Mouse (Mus musculus): ENCODE measurements around the gene Rps6kb1. TPM values are rescaled to one million over a fixed set of nuclear protein-coding genes. Genes with fewer than 3 reads are reported as not detected.
A peak's percentile ranks its signal among the peaks of the same experiment; 100 is the strongest.

The Rps6kb1 gene
- polyA plus RNA-seq, 1 experiment from 2014 or later, result 54.1 TPM

DNA sequence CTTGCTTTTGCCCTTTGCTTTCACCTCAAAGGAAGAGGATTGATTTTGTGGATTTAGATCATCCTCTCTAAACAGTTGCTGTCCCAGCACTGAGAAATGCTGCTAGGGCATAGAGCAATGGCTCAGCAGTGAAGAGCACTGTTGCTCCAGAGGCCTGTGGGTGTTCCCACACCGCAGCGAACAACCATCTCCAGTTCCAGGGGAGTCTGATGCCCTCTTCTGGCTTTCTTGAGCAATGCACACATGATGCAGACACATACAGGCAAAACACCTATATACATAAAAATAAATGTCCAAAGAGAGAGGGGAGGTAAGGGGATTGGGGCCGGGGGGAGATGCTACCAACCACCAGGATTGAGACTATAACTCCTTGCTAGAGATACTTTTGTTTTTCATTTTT, 46.7 kb downstream of the Rps6kb1 start:
- ATAC-seq (ENCODE audit: low FRiP score) (no peak), DNase-seq (ENCODE audit: low spot score, missing footprints) (no peak)
- no peak overlapping the region for H3K9ac ChIP-seq (ENCODE audit: low read length)
- 83% methylated on average over 3 of the region's 3 CpGs for WGBS
- peaks cover 2% of the 10 kb centered on the region; the same call in 1 of the 2 replicates for H3K36me3 ChIP-seq (ENCODE audit: control insufficient read depth, insufficient read depth, low read length)
- no peaks in the 10 kb centered on the region for H3K4me1 ChIP-seq (ENCODE audit: control insufficient read depth, insufficient read depth, low read length)
- H3K27me3 ChIP-seq (ENCODE audit: control insufficient read depth, insufficient read depth, low read length), result no peaks in the 10 kb centered on the region
- H3K9me3 ChIP-seq (ENCODE audit: control insufficient read depth, low read length), result no peaks in the 10 kb centered on the region
- no peak overlapping the region for H3K4me3 ChIP-seq (ENCODE audit: low read depth, low read length)
- H3K27ac ChIP-seq (ENCODE audit: low read depth, low read length), result no peak overlapping the region
- H3K4me2 ChIP-seq, result no peak overlapping the region

DNA sequence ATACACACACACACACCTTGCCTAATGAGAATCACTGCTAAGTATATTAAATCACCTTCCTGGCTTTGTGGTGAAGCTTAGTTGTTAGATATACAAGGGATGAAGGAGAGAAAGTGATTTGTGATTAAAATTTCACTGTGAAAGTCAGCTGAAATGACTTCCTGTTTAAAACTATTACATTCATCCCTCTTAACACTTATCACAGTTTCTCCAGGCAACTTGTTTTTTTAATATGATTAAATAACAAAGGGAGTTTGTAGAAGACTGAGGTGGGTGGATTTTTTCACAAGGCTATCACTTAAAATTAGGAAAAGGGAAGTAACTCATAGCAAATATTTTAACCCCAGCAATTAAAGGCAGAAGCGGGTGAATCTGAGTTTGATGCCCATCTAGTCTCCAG, 47.2 kb downstream of the Rps6kb1 start:
- H3K4me3 ChIP-seq (ENCODE audit: low read depth, low read length), result no peak overlapping the region
- H3K27me3 ChIP-seq (ENCODE audit: control insufficient read depth, insufficient read depth, low read length), result no peaks in the 10 kb centered on the region
- H3K4me1 ChIP-seq (ENCODE audit: control insufficient read depth, insufficient read depth, low read length), result no peaks in the 10 kb centered on the region
- no peak overlapping the region for H3K4me2 ChIP-seq
- H3K9me3 ChIP-seq (ENCODE audit: control insufficient read depth, low read length), result no peaks in the 10 kb centered on the region
- WGBS, result 94% methylated on average over 1 of the region's 1 CpGs
- no peak overlapping the region for H3K9ac ChIP-seq (ENCODE audit: low read length)
- ATAC-seq (ENCODE audit: low FRiP score), result no peak
- no peaks in the 10 kb centered on the region for H3K36me3 ChIP-seq (ENCODE audit: control insufficient read depth, insufficient read depth, low read length)
- no peak overlapping the region for H3K27ac ChIP-seq (ENCODE audit: low read depth, low read length)
- DNase-seq (ENCODE audit: low spot score, missing footprints), result no peak

GRCm38 (mm10) chr11:86490782-86491181, 53.8 kb downstream of the Rps6kb1 start:
- no peak for DNase-seq (ENCODE audit: low spot score, missing footprints)
- peaks cover 3% of the 10 kb centered on the region for H3K4me1 ChIP-seq (ENCODE audit: control insufficient read depth, insufficient read depth, low read length)
- no peak overlapping the region for H3K4me3 ChIP-seq (ENCODE audit: low read depth, low read length)
- H3K4me2 ChIP-seq, result no peak overlapping the region
- no peak overlapping the region for H3K27ac ChIP-seq (ENCODE audit: low read depth, low read length)
- 100% methylated on average over 1 of the region's 1 CpGs for WGBS
- no peak overlapping the region for H3K9ac ChIP-seq (ENCODE audit: low read length)
- no peaks in the 10 kb centered on the region for H3K27me3 ChIP-seq (ENCODE audit: control insufficient read depth, insufficient read depth, low read length)
- no peak for ATAC-seq (ENCODE audit: low FRiP score)
- H3K9me3 ChIP-seq (ENCODE audit: control insufficient read depth, low read length), result no peaks in the 10 kb centered on the region
- no peaks in the 10 kb centered on the region for H3K36me3 ChIP-seq (ENCODE audit: control insufficient read depth, insufficient read depth, low read length)

- H3K36me3 ChIP-seq (ENCODE audit: control insufficient read depth, insufficient read depth, low read length), result no peaks in the 10 kb centered on the region
- H3K9ac ChIP-seq (ENCODE audit: low read length), result peak overlapping the region; percentile 75
- no peaks in the 10 kb centered on the region for H3K27me3 ChIP-seq (ENCODE audit: control insufficient read depth, insufficient read depth, low read length)
- ATAC-seq (ENCODE audit: low FRiP score) (peak; percentile 60), DNase-seq (ENCODE audit: low spot score, missing footprints) (no peak)
- H3K27ac ChIP-seq (ENCODE audit: low read depth, low read length), result peak overlapping the region; percentile 54
- H3K4me1 ChIP-seq (ENCODE audit: control insufficient read depth, insufficient read depth, low read length), result peaks cover 7% of the 10 kb centered on the region
- no peaks in the 10 kb centered on the region for H3K9me3 ChIP-seq (ENCODE audit: control insufficient read depth, low read length)
- peak overlapping the region; percentile 80 for H3K4me2 ChIP-seq
- H3K4me3 ChIP-seq (ENCODE audit: low read depth, low read length), result peak overlapping the region; percentile 59
- WGBS, result under 1% methylated on average over 25 of the region's 25 CpGs
Measured at GRCm38 (mm10) chr11:86484910-86485510, 59.6 kb downstream of the Rps6kb1 start.

DNA sequence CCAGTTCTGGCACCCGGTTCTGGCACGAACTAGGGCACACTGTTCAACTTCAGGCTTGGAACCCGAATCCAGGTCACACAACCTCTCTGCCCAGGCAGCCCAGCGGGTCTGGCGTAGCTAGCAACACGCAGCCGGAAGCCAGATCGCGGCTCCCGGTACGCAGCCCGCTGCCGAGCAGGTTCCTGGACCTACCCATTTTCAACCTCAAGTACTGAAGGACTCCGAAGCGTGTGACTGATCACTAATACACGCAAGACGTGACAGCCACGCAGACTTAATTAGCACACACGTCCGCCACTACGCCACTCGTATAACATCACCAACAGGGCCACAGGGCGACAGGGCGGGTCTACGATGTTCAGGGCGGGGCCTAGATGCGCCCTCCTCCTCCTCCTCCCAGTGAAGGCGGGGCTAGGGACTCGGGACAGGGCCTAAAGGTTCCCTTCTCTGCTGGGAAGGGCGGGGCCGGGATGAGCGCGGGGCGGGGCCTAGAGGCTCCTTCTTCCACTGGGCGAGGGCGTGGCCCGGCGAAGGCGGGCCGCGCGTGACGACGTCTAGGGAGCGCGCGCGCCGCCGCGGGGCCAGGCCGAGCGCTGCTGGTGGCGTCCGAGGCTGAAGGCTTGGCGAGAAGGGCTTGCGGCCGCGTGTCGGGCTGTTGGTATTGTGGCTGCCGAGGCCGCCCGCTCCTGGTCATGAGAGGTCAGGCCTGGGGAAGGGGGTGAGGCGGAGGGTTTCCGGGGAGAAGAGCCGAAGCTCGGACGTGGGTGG, 60.3 kb downstream of the Rps6kb1 start, which contains the start of gene Rnft1:
TSS of gene Rnft1 (plus strand) at position 557 of the 768 bp plus-strand sequence.
- Histone ChIP-seq H3K9me3 (ENCODE audit: control insufficient read depth, low read length) (no peaks in the 10 kb centered on the region), H3K27ac (ENCODE audit: low read depth, low read length) (peak within 1 kb of the TSS; percentile 54), H3K27me3 (ENCODE audit: control insufficient read depth, insufficient read depth, low read length) (no peaks in the 10 kb centered on the region), H3K9ac (ENCODE audit: low read length) (peak within 1 kb of the TSS; percentile 75), H3K4me1 (ENCODE audit: control insufficient read depth, insufficient read depth, low read length) (peaks cover 7% of the 10 kb centered on the region), H3K36me3 (ENCODE audit: control insufficient read depth, insufficient read depth, low read length) (no peaks in the 10 kb centered on the region), H3K4me3 (ENCODE audit: low read depth, low read length) (peak within 1 kb of the TSS; percentile 59), H3K4me2 (peak within 1 kb of the TSS; percentile 80)
- ATAC-seq (ENCODE audit: low FRiP score) (peak; percentile 98), DNase-seq (ENCODE audit: low spot score, missing footprints) (peak; percentile 100)
- under 1% methylated on average over 68 of the region's 68 CpGs for WGBS

DNA sequence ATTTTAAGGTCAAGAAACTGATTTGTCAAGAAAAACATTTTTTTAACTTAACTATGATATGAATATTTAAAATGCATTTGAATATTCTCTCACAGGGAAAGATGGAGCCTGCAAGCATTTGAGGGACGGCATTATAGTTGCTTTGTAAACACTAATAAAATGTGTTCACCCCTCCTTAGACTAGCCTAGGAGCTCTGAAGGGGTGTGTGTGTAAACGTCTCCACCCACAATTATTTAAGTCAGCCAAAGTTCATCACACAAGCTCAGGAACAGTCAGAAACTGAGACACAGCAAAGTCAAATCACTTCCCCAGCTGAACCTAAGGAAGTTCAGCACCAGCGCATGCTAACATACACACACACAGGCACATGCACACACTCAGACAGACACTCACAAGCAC, 71.0 kb downstream of the Rps6kb1 start:
- H3K9ac ChIP-seq (ENCODE audit: low read length), result no peak overlapping the region
- H3K4me2 ChIP-seq, result no peak overlapping the region
- no peaks in the 10 kb centered on the region; the same call in 1 of the 2 replicates for H3K27me3 ChIP-seq (ENCODE audit: control insufficient read depth, insufficient read depth, low read length)
- H3K4me1 ChIP-seq (ENCODE audit: control insufficient read depth, insufficient read depth, low read length), result no peaks in the 10 kb centered on the region
- H3K36me3 ChIP-seq (ENCODE audit: control insufficient read depth, insufficient read depth, low read length), result no peaks in the 10 kb centered on the region
- H3K4me3 ChIP-seq (ENCODE audit: low read depth, low read length), result no peak overlapping the region
- no peak for ATAC-seq (ENCODE audit: low FRiP score)
- no peak overlapping the region for H3K27ac ChIP-seq (ENCODE audit: low read depth, low read length)
- no peaks in the 10 kb centered on the region for H3K9me3 ChIP-seq (ENCODE audit: control insufficient read depth, low read length)
- 79% methylated on average over 3 of the region's 3 CpGs for WGBS
- no peak for DNase-seq (ENCODE audit: low spot score, missing footprints)

DNA sequence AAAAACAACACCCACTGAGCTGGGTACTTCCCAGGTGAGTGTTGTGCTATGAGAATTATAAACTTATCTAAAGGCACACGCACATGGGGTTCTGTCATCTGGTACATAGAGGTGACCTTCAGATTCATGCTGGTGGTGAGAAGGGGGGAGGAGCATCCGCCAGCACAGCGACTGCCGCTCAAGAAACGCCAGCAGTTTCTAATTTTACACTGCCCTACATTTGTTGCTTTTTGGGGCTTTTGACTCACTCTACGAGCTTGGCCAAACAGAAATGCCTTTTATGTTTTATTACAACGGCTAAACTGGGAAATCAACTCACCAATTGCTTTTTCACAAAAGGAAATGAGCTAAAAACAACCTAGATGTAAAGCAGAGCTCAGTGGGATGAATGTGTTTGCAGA, 71.8 kb downstream of the Rps6kb1 start:
- Histone ChIP-seq H3K4me1 (ENCODE audit: control insufficient read depth, insufficient read depth, low read length) (no peaks in the 10 kb centered on the region), H3K27ac (ENCODE audit: low read depth, low read length) (no peak overlapping the region), H3K27me3 (ENCODE audit: control insufficient read depth, insufficient read depth, low read length) (peaks cover 2% of the 10 kb centered on the region; the same call in 1 of the 2 replicates), H3K9ac (ENCODE audit: low read length) (no peak overlapping the region), H3K4me3 (ENCODE audit: low read depth, low read length) (no peak overlapping the region), H3K4me2 (no peak overlapping the region), H3K9me3 (ENCODE audit: control insufficient read depth, low read length) (no peaks in the 10 kb centered on the region), H3K36me3 (ENCODE audit: control insufficient read depth, insufficient read depth, low read length) (no peaks in the 10 kb centered on the region)
- WGBS, result 53% methylated on average over 7 of the region's 7 CpGs
- ATAC-seq (ENCODE audit: low FRiP score), result no peak
- no peak for DNase-seq (ENCODE audit: low spot score, missing footprints)

DNA sequence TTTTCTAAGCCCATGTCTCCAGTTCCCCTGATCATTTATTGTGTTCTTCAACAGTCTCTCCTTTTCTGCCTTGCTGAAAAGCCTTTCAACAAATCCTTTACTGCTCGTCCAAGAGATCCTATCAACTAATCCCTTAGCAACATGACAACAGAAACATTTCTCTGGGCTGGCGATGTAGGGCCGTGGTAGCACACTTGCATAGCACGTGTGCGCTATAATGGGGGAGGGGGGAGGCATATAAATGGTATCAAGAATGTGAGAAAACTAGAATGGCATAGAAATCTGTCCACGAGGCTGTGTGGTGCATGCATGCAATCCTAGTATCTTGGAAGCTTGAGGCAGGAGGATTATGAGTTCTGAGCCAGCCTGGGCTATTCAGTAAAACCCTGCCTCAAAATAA, 72.8 kb downstream of the Rps6kb1 start:
- peaks cover 2% of the 10 kb centered on the region; the same call in 1 of the 2 replicates for H3K27me3 ChIP-seq (ENCODE audit: control insufficient read depth, insufficient read depth, low read length)
- H3K4me2 ChIP-seq, result no peak overlapping the region
- no peaks in the 10 kb centered on the region for H3K9me3 ChIP-seq (ENCODE audit: control insufficient read depth, low read length)
- H3K4me3 ChIP-seq (ENCODE audit: low read depth, low read length), result no peak overlapping the region
- H3K4me1 ChIP-seq (ENCODE audit: control insufficient read depth, insufficient read depth, low read length), result no peaks in the 10 kb centered on the region
- peak; percentile 92 for DNase-seq (ENCODE audit: low spot score, missing footprints)
- H3K9ac ChIP-seq (ENCODE audit: low read length), result no peak overlapping the region
- H3K27ac ChIP-seq (ENCODE audit: low read depth, low read length), result no peak overlapping the region
- 17% methylated on average over 6 of the region's 6 CpGs for WGBS
- no peaks in the 10 kb centered on the region for H3K36me3 ChIP-seq (ENCODE audit: control insufficient read depth, insufficient read depth, low read length)
- ATAC-seq (ENCODE audit: low FRiP score), result peak; percentile 58

- Histone ChIP-seq H3K27me3 (ENCODE audit: control insufficient read depth, insufficient read depth, low read length) (peaks cover 2% of the 10 kb centered on the region; the same call in 1 of the 2 replicates), H3K9me3 (ENCODE audit: control insufficient read depth, low read length) (no peaks in the 10 kb centered on the region), H3K27ac (ENCODE audit: low read depth, low read length) (no peak overlapping the region), H3K4me1 (ENCODE audit: control insufficient read depth, insufficient read depth, low read length) (no peaks in the 10 kb centered on the region), H3K4me2 (no peak overlapping the region), H3K36me3 (ENCODE audit: control insufficient read depth, insufficient read depth, low read length) (no peaks in the 10 kb centered on the region), H3K9ac (ENCODE audit: low read length) (no peak overlapping the region), H3K4me3 (ENCODE audit: low read depth, low read length) (no peak overlapping the region)
- WGBS, result 84% methylated on average over 4 of the region's 4 CpGs
- ATAC-seq (ENCODE audit: low FRiP score) (no peak), DNase-seq (ENCODE audit: low spot score, missing footprints) (no peak)
Measured at GRCm38 (mm10) chr11:86468971-86469370, 75.6 kb downstream of the Rps6kb1 start.

Data from midbrain, embryonic 11.5 days (tissue).